In the genomic region with DNA sequence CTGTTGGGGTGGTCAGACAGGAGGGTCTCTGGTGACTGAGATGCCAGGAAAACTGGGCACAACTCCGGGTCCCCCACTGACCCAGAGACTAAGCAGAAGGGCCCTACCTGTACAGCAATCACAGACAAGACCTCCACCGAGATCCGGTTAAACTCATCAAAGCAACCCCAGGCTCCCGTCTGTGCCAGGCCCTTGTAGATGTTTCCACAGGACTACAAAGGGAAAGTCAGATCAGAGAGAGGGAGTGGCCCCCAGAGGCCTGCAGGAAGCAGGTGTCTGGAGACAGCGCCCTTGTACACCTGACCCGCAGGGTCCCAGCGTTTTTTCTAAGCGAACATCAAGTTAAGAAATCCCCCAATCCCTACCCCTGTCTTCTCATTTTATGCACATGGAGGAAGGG, we compare ENCODE assay signal across 13 mouse cellular contexts. TPM values are rescaled to one million over a fixed set of nuclear protein-coding genes. Genes with fewer than 3 reads are reported as not detected.
"Had no signal": no experiment of that assay in that cellular context is flagged by ENCODE, and none has a peak within 500 bp of the region (broad histone marks: within the 10 kb centered on the region; RNA-seq: fewer than 3 reads in every experiment).

No protein-coding gene starts in this region.

- H3K27ac ChIP-seq: left cerebral cortex, adult 2 months; limb, embryonic 15.5 days; liver, embryonic 13.5 days; neural tube, embryonic 13.5 days had no signal

- H3K36me3 ChIP-seq: limb, embryonic 15.5 days; liver, embryonic 13.5 days; lung, embryonic 15.5 days; neural tube, embryonic 13.5 days had no signal

- DNase-seq: kidney, adult 8-10 months; kidney, postnatal 25 days; liver, embryonic 13.5 days; liver, postnatal 0 days; midbrain, embryonic 14.5 days; right cerebral cortex, postnatal 14 days had no signal

- H3K4me3 ChIP-seq: left cerebral cortex, adult 2 months; limb, embryonic 15.5 days; liver, embryonic 13.5 days; lung, embryonic 15.5 days; neural tube, embryonic 13.5 days had no signal

- H3K27me3 ChIP-seq: limb, embryonic 15.5 days; liver, embryonic 13.5 days; lung, embryonic 15.5 days; neural tube, embryonic 13.5 days had no signal

- ATAC-seq: inflammation-experienced regulatory T-cells, adult 6 months; intestine, postnatal 0 days; liver, postnatal 0 days had no signal

- H3K4me1 ChIP-seq: liver, embryonic 13.5 days; neural tube, embryonic 13.5 days had no signal

- H3K9me3 ChIP-seq: limb, embryonic 15.5 days; liver, embryonic 13.5 days; lung, embryonic 15.5 days had no signal

RNA-seq across cellular contexts. Expression of a gene that starts 44.5 kb away (rescaled TPM):
- total RNA-seq: monocyte, adult 5-6 weeks had no signal
